Mouse (Mus musculus) activated CD4-positive, CD25-positive, alpha-beta regulatory T cell (primary cell): ENCODE results near the gene Otub2. TPM values are rescaled to one million over a fixed set of nuclear protein-coding genes. Genes with fewer than 3 reads are reported as not detected.

Experiments
- polyA plus RNA-seq, 2 experiments: library from polyadenylated mRNA; unstranded; fragments of 100-300 nt; shearing (Covaris generic); gene quantifications; one replicate each; pipeline ENCODE4 v1.2.1; 2017

Gene Otub2
- polyA plus RNA-seq = 1 to 10 TPM; 2.0 to 2.9 TPM

GRCm38 (mm10) chr12:103388505-103389347, at the start of gene Otub2:
Otub2 (plus strand) TSS chr12:103388682.

GRCm38 (mm10) chr12:103355746-103356414, 32.6 kb upstream of the Otub2 start, which contains the start of gene Asb2:
Asb2 (minus strand) TSS chr12:103356001.

GRCm38 (mm10) chr12:103407720-103408119, 19.2 kb downstream of the Otub2 start, which contains the start of gene 9330161L09Rik:
9330161L09Rik (minus strand) TSS chr12:103407820.

GRCm38 (mm10) chr12:103425729-103426470, 37.4 kb downstream of the Otub2 start, which contains the start of gene Ddx24:
Ddx24 (minus strand) TSS chr12:103425830.

GRCm38 (mm10) chr12:103433986-103434731, 45.7 kb downstream of the Otub2 start, which contains the start of gene Ifi27:
Ifi27 (plus strand) TSS chr12:103434211.

GRCm38 (mm10) chr12:103443524-103443923, 55.0 kb downstream of the Otub2 start, which contains the start of gene Ifi27l2a:
Ifi27l2a (minus strand) TSS chr12:103443680.

Other genes with a start within 250 kb of the Otub2 start
- gene Prima1, start 146.5 kb upstream of the Otub2 start, polyA plus RNA-seq = not detected
- not detected for gene Fam181a, start 77.7 kb upstream of the Otub2 start, polyA plus RNA-seq
- 10 to 100 TPM; 23.1 to 44.2 TPM for gene Asb2, start 32.7 kb upstream of the Otub2 start, polyA plus RNA-seq
- gene 9330161L09Rik, start 19.1 kb downstream of the Otub2 start, polyA plus RNA-seq = under 1 TPM; 0.75 to 0.86 TPM
- gene Ddx24, start 37.1 kb downstream of the Otub2 start, polyA plus RNA-seq = 100 to 1,000 TPM; 145 to 184 TPM
- 100 to 1,000 TPM; 270 to 305 TPM for gene Ifi27, start 45.5 kb downstream of the Otub2 start, polyA plus RNA-seq
- 1,000 to 10,000 TPM in 1 of 2 experiments, 100 to 1,000 TPM in 1; 916 to 3,101 TPM for gene Ifi27l2a, start 55.0 kb downstream of the Otub2 start, polyA plus RNA-seq
- gene Ifi27l2b, start 68.5 kb downstream of the Otub2 start, polyA plus RNA-seq = under 1 TPM in 1 of 2 experiments, not detected in 1; 0.74 TPM
- gene Ppp4r4, start 143.6 kb downstream of the Otub2 start, polyA plus RNA-seq = under 1 TPM in 1 of 2 experiments, not detected in 1; 0.72 TPM
- gene Serpina10, start 242.8 kb downstream of the Otub2 start, polyA plus RNA-seq = not detected